Mouse (Mus musculus) CH12F3 (cell line): ENCODE data around the gene Mrps7.

Source experiments
- in situ Hi-C: fragments of 300-500 bp; cut with MboI; formaldehyde crosslinking; loops from 2 replicates; pipeline ENCODE4 v1.14.3; 2020; ENCODE audit warnings: low sequenced_read_pairs

The Mrps7 gene

GRCm38 (mm10) chr11:115645498-115645897, 41.8 kb downstream of the Mrps7 start:
- in situ Hi-C loops: loop anchor here (5.0 kb wide), 1 partner anchor 67 kb away; no protein-coding TSS in a partner anchor

DNA sequence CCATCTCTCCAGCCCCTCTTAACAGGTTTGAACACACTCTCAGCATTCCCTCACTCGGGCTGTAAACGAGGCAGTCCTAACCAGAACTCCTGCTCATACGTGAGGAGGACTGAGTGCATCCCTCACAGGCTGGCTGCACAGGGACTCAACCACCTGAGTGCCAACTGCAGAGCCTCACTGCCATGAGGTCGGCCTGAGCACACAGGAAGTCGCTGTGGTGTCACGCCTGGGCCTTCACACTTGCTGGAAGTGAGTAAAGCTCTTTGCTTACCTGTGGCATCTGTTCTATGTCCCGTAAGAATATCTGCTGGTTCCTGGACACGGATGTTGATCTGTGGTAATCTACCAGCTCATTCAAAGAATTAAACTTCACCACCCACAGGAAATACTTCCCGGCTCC, 42.7 kb downstream of the Mrps7 start:
- in situ Hi-C loops: loop anchor here (5.0 kb wide), 1 partner anchor 66 kb away; no protein-coding TSS in a partner anchor

DNA sequence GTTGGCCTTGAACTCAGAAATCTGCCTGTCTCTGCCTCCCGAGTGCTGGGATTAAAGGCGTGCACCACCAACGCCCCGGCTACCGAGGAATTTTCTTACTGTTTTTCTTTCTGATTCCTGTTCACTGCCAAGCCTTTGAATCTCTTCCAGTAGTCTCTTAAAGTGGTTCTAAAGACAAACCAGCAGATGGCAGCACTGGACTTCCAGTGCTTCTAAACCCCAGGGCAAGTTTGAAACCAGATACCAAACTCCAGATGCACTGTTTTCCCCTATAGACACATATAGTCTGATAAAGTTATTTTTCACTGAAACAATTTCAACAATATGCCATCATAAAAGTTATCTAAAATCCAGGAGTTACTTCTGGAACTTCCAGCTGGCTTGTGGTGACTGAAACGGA, 43.7 kb downstream of the Mrps7 start:
- in situ Hi-C loops: loop anchor here (5.0 kb wide), 1 partner anchor 65 kb away; no protein-coding TSS in a partner anchor

DNA sequence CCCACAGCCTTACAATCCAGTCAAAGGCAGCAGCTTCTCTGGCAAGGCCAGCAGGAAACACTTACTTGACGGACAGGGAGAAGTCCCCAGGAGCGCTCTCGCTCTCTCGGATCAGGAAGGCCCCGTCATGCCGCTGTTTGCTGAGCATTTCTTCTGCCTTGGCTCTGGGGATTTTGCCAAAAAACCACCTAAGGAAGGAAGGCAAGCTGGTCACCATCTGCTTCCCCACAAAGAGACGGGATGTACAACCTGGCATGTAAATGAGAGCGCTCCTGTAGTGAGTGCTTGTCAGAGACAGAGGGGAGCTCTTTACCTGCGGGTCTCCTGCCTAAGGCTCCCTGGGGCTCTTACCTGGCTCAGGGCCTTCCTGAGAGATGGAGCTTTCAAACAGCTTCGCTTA, 46.0 kb downstream of the Mrps7 start:
- in situ Hi-C loops: loop anchor here (5.0 kb wide), 1 partner anchor 63 kb away; no protein-coding TSS in a partner anchor

- in situ Hi-C loops: no loop called here
These were observed 48.0 kb downstream of the Mrps7 start for GRCm38 (mm10) chr11:115651680-115652079.

GRCm38 (mm10) chr11:115653194-115653593, 49.5 kb downstream of the Mrps7 start:
- in situ Hi-C loops: no loop called here

DNA sequence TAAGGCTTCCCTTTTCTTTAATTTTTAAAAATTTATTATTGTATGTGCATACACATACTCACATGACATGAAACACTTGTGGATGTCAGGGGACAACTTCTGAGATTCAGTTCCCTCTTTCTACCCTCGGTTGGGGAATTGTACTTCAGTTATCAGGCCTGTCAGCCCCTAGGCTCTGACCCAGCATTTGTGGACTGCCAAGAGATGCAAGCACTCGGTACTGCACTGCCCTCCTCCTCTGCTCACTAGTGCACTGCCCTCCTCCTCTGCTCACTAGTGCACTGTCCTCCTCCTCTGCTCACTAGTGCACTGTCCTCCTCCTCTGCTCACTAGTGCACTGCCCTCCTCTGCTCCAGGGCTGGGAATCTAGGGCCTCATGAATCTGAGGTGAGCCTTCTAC, 50.4 kb downstream of the Mrps7 start:
- in situ Hi-C loops: no loop called here
